Mouse (Mus musculus) fat pad, adult 2 months (tissue): Measurements from ENCODE around the gene Negr1.

Source experiments
- DNase-seq: peaks from one replicate; pipeline ENCODE4 v3.0.0-alpha.2; 2011; ENCODE audit warnings: low read depth, low spot score; ENCODE audit errors: extremely low read depth

The Negr1 gene

GRCm38 (mm10) chr3:156672560-156672959 lies 111.0 kb downstream of the Negr1 start:
- DNase-seq = no peak

GRCm38 (mm10) chr3:156690059-156690605 lies 128.5 kb downstream of the Negr1 start:
- no peak for DNase-seq

- DNase-seq = no peak
Observed at GRCm38 (mm10) chr3:156698687-156699086, 137.1 kb downstream of the Negr1 start.

GRCm38 (mm10) chr3:156703241-156703640 lies 141.6 kb downstream of the Negr1 start:
- no peak for DNase-seq

GRCm38 (mm10) chr3:156710240-156710639 lies 148.6 kb downstream of the Negr1 start:
- no peak for DNase-seq

GRCm38 (mm10) chr3:156710693-156711092 lies 149.1 kb downstream of the Negr1 start:
- no peak for DNase-seq

- DNase-seq = no peak
Observed at GRCm38 (mm10) chr3:156736335-156736734, 174.7 kb downstream of the Negr1 start.

GRCm38 (mm10) chr3:156739529-156739928 lies 177.9 kb downstream of the Negr1 start:
- DNase-seq = no peak

GRCm38 (mm10) chr3:156743266-156743665 lies 181.7 kb downstream of the Negr1 start:
- DNase-seq = no peak

- no peak for DNase-seq
Observed at GRCm38 (mm10) chr3:156745218-156745770, 183.7 kb downstream of the Negr1 start.

- DNase-seq = no peak
Observed at GRCm38 (mm10) chr3:156747456-156747855, 185.9 kb downstream of the Negr1 start.

GRCm38 (mm10) chr3:156753780-156754373 lies 192.3 kb downstream of the Negr1 start:
- no peak for DNase-seq

GRCm38 (mm10) chr3:156754790-156755530 lies 193.4 kb downstream of the Negr1 start:
- no peak for DNase-seq

- no peak for DNase-seq
Observed at GRCm38 (mm10) chr3:156765015-156765414, 203.4 kb downstream of the Negr1 start.

- DNase-seq = no peak
Observed at GRCm38 (mm10) chr3:156766171-156766845, 204.7 kb downstream of the Negr1 start.

- DNase-seq = no peak
Observed at GRCm38 (mm10) chr3:156771626-156772025, 210.0 kb downstream of the Negr1 start.

GRCm38 (mm10) chr3:156772057-156772456 lies 210.5 kb downstream of the Negr1 start:
- no peak for DNase-seq

- no peak for DNase-seq
Observed at GRCm38 (mm10) chr3:156784309-156784852, 222.8 kb downstream of the Negr1 start.

GRCm38 (mm10) chr3:156786355-156786754 lies 224.8 kb downstream of the Negr1 start:
- DNase-seq = no peak

- no peak for DNase-seq
Observed at GRCm38 (mm10) chr3:156791234-156791633, 229.6 kb downstream of the Negr1 start.

- DNase-seq = no peak
Observed at GRCm38 (mm10) chr3:156792743-156793142, 231.1 kb downstream of the Negr1 start.
